Mouse (Mus musculus) layer of hippocampus, adult 11-12 months (tissue): ENCODE measurements around the gene Vps25.

Experiments
- DNase-seq: peaks from one replicate; pipeline ENCODE4 v3.0.0; 2022; ENCODE audit warnings: low spot score

The Vps25 gene

DNA sequence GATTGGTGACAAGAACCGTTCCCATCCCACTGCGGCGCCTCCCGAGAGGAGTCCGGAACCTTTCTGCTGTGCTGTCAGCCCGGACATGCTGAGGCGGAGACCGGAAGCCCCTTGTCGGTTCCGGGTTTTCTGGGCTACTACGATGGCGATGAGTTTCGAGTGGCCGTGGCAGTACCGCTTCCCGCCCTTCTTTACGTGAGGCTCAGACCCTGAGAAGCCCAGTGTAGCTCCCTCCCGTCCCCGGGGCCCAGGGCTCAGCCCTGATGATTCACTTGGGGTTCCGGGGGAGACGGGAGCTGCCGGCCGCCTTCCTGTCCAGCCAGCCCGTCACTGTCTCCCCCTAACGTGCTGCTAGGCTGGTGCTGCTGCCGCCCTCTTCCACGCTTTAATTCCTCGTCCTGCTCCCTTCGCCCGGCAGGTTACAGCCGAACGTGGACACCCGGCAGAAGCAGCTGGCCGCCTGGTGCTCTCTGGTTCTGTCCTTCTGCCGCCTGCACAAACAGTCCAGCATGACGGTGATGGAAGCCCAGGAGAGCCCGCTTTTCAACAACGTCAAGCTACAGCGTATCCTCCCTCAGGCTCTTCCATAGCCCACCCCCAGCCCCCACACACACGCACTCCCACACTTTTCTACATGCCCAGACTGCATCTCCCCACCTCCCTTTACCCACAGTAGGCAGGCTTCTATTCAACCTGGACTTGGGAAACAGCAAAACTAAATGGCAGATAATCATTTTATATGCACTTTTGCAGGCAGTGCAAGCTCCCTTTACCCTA, at the start of gene Vps25:
Gene Vps25, plus strand, starts transcription at position 95 of the 777 bp plus-strand sequence.
- DNase-seq: peak; percentile 84

GRCm38 (mm10) chr11:101211970-101212369, 41.5 kb upstream of the Vps25 start:
- DNase-seq: peak; percentile 62

DNA sequence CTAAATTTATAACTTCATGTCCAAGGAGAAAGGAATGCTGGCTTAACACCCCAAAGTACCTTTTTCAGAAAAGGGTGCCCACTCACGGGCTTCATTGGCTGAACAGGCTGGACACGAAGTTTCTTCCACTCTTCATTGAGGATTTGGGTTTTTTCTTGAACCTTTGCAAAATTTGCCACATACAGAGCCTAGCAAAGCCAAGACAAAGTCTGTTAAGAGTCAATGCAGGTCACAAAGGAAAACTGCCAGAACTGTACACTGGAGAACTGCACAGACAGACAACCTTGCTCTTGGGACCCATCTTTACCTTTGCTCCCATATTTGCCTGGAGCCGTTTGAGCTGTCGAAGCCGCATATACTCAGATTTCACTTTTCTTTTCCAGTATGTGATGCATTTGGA, 36.6 kb upstream of the Vps25 start:
- no peak for DNase-seq

- DNase-seq: no peak
Observed at GRCm38 (mm10) chr11:101218436-101219055, 35.0 kb upstream of the Vps25 start.

DNA sequence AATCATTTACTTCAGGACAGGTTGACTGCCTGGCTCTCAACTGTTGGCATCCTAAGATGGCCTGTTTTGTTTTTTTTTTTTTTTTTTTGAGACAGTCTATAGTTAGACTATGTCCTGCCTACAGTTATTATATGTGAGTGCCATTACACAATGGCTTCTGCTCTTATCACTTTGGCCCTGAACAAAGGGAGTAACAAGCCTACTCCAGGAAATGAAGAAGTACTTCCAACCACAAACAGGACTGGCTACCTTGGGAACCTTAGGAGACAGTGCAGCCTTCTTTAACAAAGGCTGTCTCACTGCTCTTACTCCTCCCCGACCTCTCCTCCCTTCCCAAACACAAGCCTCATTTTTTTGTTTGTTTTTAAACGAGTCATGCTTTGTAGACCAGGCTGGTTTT, 32.7 kb upstream of the Vps25 start:
- no peak for DNase-seq

DNA sequence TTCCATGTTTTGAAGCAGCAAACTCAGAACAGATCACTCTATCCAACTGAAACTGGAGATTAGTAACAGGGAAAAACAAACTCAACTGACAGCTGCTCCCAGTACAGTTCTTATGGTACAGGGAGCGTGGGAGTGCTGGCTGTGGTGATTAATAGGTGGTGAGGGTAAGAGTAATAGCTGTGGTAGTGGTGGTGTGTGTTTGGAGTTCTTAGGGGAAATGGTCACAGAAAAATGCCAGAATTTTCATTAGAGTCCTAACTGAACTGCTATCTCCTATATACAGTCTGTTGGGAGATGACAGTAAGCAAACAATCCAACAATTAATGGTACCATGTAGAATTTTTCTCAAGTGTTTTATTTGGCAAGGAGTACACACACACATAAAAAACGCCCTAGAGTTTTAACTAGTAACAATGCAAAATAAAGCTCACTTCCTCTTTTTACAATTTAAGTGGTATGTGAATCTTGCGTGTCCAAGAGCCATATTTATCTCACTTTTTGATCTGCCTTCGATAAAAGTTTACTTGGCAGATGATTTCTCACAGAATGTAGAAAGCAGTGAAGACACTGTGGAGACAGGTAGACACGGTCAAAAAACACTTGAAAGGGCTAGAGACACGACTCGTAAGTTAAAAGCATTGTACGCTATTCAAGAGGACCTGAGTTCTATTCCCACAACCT, 32.1 kb upstream of the Vps25 start:
- peak; percentile 30 for DNase-seq

GRCm38 (mm10) chr11:101224337-101224736, 29.2 kb upstream of the Vps25 start:
- no peak for DNase-seq

DNA sequence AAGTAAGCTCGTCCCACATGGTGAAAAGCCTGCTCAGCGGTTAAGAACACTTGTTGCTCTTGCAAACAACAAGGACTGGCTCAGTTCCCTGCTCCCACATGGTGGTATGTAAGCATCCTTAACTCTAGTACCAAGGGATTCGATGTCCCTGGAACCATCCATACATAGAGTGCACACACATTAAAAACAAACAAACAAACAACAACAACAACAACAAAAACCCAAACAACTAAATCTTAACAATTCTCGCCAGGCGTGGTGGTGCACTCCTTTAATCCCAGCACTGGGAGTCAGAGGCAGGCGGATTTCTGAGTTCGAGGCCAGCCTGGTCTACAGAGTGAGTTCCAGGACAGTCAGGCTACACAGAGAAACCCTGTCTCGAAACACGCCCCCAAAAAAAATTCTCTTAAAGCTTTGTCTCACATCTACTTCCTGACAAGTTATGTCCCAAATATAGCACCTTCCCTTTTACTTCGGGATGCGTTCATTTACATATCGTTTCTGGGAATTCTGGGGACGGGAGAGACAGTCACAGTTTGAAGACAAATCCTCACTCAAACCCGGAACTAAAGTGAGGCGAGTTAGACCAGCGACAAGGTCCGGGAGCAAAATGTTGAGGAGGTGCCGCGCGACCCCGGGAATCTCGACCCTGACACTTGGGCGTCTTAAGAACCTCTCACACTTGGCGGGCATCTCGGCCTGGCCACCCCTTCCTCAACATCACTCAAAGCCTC, 28.0 kb upstream of the Vps25 start:
- DNase-seq: no peak

- DNase-seq: peak; percentile 89
Observed at GRCm38 (mm10) chr11:101226065-101226701, 27.3 kb upstream of the Vps25 start, which contains the start of gene Ezh1. Gene Ezh1 (minus strand): TSS chr11:101226463.

- DNase-seq: peak; percentile 18
Observed at GRCm38 (mm10) chr11:101229361-101229900, 24.1 kb upstream of the Vps25 start.

DNA sequence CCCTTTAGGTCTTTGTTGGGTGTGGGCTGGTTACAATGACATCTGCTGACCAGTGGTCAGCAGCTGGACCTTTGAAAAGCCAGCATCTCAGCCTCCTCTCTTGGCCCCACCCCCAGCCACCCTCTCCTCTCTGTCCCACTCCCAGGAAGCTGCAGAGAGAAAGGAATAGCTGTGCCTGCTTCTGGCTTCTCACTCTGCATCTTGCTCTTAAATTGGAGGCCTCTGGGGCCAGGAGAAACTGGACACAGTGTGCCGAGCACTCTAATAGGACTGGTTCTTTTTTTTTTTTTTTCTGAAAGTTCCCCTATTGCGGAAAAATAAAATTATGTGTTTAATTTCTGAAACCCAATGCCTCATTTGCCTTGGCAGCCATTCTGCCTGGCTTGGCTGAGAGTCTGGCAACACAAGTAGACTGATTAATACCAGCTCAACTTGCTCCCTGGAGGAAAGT, 23.4 kb upstream of the Vps25 start:
- DNase-seq: peak; percentile 17

DNA sequence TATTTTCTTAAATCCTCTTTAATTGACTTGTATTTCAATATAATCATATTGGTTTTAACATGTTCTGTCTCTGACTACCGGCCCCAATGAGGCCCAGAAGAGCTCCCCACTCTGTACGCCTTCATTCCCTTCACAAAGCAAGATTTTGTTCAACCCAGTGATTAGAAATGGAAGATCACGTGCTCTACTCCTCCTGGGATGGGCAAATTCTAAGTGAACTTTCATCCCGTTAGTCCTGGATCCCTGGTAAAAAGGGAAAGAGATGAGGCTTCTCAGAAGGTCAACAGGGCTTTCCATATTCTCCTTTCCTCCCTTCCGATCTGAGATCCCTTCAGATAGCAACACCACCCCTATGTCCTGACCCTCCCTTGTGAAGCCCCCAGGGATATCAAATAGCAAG, 23.0 kb upstream of the Vps25 start:
- no peak for DNase-seq

GRCm38 (mm10) chr11:101230991-101231871, 22.3 kb upstream of the Vps25 start:
- peak; percentile 22 for DNase-seq

GRCm38 (mm10) chr11:101232010-101232839, 21.3 kb upstream of the Vps25 start:
- DNase-seq: no peak

GRCm38 (mm10) chr11:101233240-101233639, 20.3 kb upstream of the Vps25 start:
- DNase-seq: no peak

DNA sequence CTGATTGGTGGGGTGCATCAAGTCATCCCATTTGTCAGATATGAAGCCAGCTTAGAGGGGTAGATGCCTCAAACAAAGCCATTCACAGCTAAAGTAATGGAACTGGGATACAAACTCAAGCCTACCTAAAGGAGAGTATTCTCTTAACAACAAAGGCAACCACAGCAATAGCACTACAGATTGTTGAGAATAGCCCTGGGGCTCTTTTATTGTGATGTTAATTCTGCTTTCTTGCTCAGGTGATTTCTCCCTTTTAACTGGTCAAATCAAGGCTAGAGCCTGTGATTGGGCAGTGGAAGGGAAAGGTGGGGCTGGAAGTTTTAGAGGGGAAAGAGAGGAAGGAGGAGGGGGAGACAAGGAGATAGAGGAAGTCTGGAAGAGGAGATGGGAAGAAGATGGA, 19.4 kb upstream of the Vps25 start:
- no peak for DNase-seq

DNA sequence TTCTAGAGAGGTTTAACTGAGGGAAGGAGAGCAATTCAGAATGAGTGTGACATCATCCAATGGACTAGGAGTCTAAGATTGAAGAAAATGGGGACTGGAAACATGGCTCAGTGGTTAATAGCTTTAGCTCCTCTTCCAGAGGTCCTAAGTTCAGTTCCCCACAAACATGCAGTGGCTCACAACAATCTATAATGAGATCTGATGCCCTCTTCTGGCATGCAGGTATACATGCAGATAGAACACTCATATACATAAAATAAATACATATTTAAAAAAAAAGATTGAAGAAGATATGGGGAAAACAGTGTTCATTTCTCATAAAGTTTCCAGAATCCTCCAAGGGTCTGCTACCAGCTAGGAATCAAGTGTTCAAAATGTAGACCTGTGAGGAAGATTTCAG, 18.1 kb upstream of the Vps25 start:
- DNase-seq: no peak

- DNase-seq: no peak
Observed at GRCm38 (mm10) chr11:101236782-101237181, 16.7 kb upstream of the Vps25 start.

GRCm38 (mm10) chr11:101238071-101238647, 15.3 kb upstream of the Vps25 start:
- DNase-seq: peak; percentile 49
